Mouse (Mus musculus): ENCODE data around the gene Cdh22. TPM values are rescaled to one million over a fixed set of nuclear protein-coding genes. Genes with fewer than 3 reads are reported as not detected.
A peak's percentile ranks its signal among the peaks of the same experiment; 100 is the strongest.

Cdh22 gene
- polyA plus RNA-seq, 1 experiment from 2014 or later, result 0.90 TPM

DNA sequence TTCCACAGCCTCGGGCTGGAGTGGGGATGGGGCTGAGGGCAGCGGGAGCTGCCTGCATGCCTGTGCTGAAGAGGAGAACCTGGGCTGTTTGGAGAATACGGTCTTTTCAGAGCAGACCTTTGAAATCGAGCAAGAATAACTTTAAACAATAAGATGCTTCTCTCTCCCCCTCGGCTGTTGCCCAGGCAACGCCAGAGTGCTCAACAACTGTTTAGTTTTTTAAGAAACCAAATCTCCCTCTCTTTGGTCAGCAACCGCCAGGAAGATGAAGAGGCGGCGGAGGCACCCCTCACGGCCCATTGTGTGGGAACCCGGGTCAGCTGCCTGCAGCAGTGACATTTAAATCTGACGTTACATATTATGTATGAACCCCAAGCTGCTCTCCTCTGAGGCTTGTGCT, 32.1 kb upstream of the Cdh22 start:
- ATAC-seq (ENCODE audit: insufficient number of reproducible peaks, insufficient read depth, low FRiP score, low TSS enrichment, low read depth), result no peak
- WGBS, result 29% methylated on average over 12 of the region's 12 CpGs

DNA sequence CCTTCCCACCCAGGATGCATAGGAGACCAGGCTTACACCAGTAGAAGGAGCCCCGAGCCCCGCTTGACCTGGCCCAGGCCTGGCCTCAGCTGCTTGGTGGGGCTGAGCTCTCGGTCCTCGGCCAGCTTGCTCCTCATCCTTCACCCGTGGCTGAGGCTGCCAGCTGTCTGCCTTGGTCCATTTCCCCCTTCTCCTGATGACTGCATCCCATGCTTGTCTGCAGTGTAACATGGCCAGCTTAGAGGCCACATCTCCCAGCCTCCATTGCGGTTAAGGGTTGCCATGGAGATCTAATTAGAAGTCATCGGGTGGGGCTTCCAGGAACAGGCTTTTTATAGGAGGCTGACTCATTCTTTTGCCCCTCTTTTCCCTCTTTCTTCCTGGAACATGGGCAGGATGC, 29.2 kb upstream of the Cdh22 start:
- peaks cover 77% of the 10 kb centered on the region for H3K27me3 ChIP-seq
- no peak overlapping the region for H3K4me2 ChIP-seq
- H3K9me3 ChIP-seq, result no peaks in the 10 kb centered on the region
- H3K4me1 ChIP-seq (replicated peaks), result peaks cover 7% of the 10 kb centered on the region; the same call in 1 of the 2 replicates
- no peak overlapping the region for H3K27ac ChIP-seq
- H3K9ac ChIP-seq (replicated peaks), result no peak overlapping the region
- no peak overlapping the region for H3K4me3 ChIP-seq (replicated peaks)
- ATAC-seq (ENCODE audit: insufficient number of reproducible peaks, insufficient read depth, low FRiP score, low TSS enrichment, low read depth), result no peak
- no peaks in the 10 kb centered on the region for H3K36me3 ChIP-seq
- WGBS, result 55% methylated on average over 7 of the region's 7 CpGs

More for the DNA sequence above, 32.1 kb upstream of the Cdh22 start:
- Histone ChIP-seq H3K9ac (replicated peaks) (no peak overlapping the region), H3K27ac (no peak overlapping the region), H3K4me3 (replicated peaks) (no peak overlapping the region), H3K36me3 (no peaks in the 10 kb centered on the region), H3K27me3 (peaks cover 68% of the 10 kb centered on the region), H3K4me1 (replicated peaks) (peaks cover 16% of the 10 kb centered on the region), H3K4me2 (no peak overlapping the region), H3K9me3 (no peaks in the 10 kb centered on the region)

DNA sequence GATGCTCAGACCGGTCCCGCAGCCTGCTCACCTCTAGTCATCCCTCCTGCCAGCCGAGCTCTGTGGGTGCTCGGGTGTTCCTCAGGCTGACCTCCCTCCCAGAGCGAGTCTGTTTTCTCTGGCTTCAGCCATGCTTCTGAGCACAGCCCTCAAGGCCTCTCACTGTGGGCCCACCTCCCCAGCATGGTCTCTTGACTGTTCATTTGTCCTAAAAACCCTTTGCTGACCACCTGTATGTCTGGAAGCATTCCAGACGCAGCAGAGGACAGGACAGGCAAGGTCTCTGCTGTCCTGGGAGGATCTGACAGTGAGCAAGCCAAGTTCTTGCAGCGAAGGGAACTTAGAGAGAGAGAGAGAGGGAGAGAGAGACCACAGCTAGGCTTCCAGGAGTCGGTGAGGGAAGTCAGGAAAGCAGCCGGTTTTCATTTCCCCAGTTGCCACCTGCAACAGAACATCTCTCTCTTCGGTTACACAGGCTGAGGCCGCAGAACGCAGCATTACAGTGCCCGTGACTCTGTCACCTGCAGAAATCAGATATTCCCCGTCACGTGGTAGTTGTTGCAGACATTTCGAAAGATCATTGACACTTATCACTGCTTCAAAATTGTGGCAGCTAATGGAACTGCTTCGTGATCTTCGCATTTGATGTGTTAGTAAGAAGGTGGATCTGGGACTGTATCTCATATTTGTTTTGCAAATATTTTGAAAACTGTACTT, 27.8 kb upstream of the Cdh22 start:
- ATAC-seq (ENCODE audit: insufficient number of reproducible peaks, insufficient read depth, low FRiP score, low TSS enrichment, low read depth), result no peak
- no peak overlapping the region for H3K4me2 ChIP-seq
- H3K27me3 ChIP-seq, result peaks cover 80% of the 10 kb centered on the region
- H3K36me3 ChIP-seq, result no peaks in the 10 kb centered on the region
- H3K27ac ChIP-seq, result no peak overlapping the region
- no peak overlapping the region for H3K9ac ChIP-seq (replicated peaks)
- 54% methylated on average over 18 of the region's 18 CpGs for WGBS
- H3K4me3 ChIP-seq (replicated peaks), result no peak overlapping the region
- peaks cover 7% of the 10 kb centered on the region; the same call in 1 of the 2 replicates for H3K4me1 ChIP-seq (replicated peaks)
- no peaks in the 10 kb centered on the region for H3K9me3 ChIP-seq

DNA sequence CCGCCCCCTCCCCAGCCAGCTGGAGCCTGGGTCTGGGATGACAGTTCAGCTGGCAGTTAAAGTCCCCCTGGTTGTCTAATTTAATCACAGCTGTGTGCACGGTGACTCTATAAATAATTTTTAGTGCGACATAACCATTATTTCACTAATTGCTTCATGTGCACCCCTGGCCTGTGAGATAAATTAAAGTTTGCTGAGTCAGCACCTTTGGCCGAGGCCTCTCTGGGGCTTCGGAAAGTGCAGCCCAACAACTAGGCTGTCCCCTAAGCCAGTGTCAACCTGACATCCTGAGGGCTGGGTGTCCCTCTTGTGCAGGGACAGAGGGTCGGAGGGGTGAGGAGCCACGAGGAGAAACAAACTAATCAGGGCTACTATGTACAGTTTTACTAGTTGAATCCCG, 25.2 kb upstream of the Cdh22 start:
- Histone ChIP-seq H3K27ac (no peak overlapping the region), H3K9ac (replicated peaks) (no peak overlapping the region; the same call in 1 of the 2 replicates), H3K9me3 (no peaks in the 10 kb centered on the region), H3K4me1 (replicated peaks) (peaks cover 4% of the 10 kb centered on the region; the same call in 1 of the 2 replicates), H3K36me3 (no peaks in the 10 kb centered on the region), H3K4me3 (replicated peaks) (no peak overlapping the region), H3K27me3 (peaks cover 84% of the 10 kb centered on the region), H3K4me2 (no peak overlapping the region)
- no peak for ATAC-seq (ENCODE audit: insufficient number of reproducible peaks, insufficient read depth, low FRiP score, low TSS enrichment, low read depth)
- WGBS, result 68% methylated on average over 8 of the region's 8 CpGs

DNA sequence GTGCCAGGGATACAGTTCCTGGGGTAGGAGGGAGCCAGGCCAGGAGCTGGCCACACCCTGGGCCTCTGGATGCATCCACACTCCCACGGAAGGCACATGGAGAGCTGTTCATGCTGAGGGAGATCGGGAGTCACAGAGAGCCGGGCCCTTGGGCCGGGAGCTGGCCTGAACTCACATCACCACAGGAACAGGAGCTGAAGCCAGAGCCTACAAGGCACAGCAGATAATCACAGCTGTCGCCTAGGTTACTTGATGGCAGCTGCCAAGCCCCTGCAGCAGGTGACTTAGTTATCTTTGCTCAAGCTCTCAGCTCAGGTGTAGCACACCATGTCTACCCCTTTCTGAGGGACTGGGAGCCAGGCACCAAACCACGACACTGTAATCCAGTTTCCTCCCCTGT, 23.7 kb upstream of the Cdh22 start:
- Histone ChIP-seq H3K9me3 (no peaks in the 10 kb centered on the region), H3K27me3 (peaks cover 89% of the 10 kb centered on the region), H3K9ac (replicated peaks) (no peak overlapping the region), H3K4me2 (no peak overlapping the region), H3K4me1 (replicated peaks) (peaks cover 14% of the 10 kb centered on the region), H3K4me3 (replicated peaks) (no peak overlapping the region), H3K27ac (no peak overlapping the region), H3K36me3 (no peaks in the 10 kb centered on the region)
- no peak for ATAC-seq (ENCODE audit: insufficient number of reproducible peaks, insufficient read depth, low FRiP score, low TSS enrichment, low read depth)
- 80% methylated on average over 6 of the region's 6 CpGs for WGBS

DNA sequence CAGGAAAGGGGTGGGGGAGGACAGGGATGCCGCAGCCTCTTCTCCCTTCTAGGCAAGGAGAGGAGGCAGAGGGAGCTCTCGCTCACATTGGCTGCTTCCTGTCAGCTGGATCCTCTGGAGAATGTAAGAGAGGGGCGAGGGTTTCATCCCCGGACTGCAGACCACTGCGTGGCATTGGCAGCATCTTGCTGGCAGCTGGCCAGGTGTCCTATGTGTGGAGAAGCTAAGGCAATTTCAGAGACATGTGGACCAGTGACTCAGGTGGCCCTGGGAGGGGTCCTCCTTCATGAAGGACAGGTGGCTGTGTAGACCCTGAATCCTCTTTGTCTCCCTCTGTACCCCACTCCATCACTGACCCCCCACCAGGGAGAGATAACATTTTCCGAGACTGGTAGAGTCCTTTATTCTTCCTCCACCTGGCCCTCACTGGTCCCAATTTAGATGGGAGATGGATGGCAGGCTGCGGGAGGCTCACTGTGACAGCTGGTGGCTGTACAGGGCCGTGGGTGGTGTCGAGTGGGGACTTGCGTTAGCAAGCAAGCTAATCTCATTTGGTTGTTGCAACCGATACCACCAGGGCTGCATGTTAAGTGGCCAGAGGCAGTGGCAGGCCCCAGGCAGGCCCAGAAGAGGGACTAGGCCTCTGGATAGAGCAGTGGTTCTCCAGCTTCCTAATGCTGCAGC, 22.6 kb upstream of the Cdh22 start:
- ATAC-seq (ENCODE audit: insufficient number of reproducible peaks, insufficient read depth, low FRiP score, low TSS enrichment, low read depth), result no peak
- Histone ChIP-seq H3K36me3 (no peaks in the 10 kb centered on the region), H3K27ac (no peak overlapping the region), H3K4me1 (replicated peaks) (peaks cover 12% of the 10 kb centered on the region), H3K4me2 (no peak overlapping the region), H3K9ac (replicated peaks) (no peak overlapping the region), H3K4me3 (replicated peaks) (no peak overlapping the region), H3K27me3 (peaks cover 89% of the 10 kb centered on the region), H3K9me3 (no peaks in the 10 kb centered on the region)
- 50% methylated on average over 11 of the region's 11 CpGs for whole genome bisulfite sequencing

DNA sequence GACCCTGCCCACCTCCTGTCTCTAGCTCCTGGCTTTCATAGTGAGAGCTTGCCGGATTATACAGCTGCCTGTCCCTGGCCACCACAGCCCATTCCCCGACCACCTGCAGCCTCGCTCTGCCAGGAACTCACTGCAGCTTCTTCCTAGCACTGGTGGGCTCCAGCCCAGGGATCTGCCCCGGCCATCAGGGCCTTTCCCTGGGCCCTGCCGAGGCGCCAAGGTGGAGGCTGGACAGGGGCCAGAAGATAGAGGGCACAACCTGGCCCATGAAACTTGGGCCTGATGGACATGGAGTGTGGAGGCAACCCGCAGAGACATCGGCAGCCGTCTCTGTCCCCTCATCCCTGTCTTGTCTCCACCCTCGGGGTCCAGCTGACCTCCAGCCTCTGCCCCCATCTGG, 21.6 kb upstream of the Cdh22 start:
- no peaks in the 10 kb centered on the region for H3K36me3 ChIP-seq
- H3K9ac ChIP-seq (replicated peaks), result no peak overlapping the region
- H3K4me1 ChIP-seq (replicated peaks), result peaks cover 10% of the 10 kb centered on the region
- no peak overlapping the region for H3K4me2 ChIP-seq
- 58% methylated on average over 10 of the region's 10 CpGs for WGBS
- H3K9me3 ChIP-seq, result no peaks in the 10 kb centered on the region
- no peak overlapping the region for H3K27ac ChIP-seq
- H3K4me3 ChIP-seq (replicated peaks), result no peak overlapping the region
- peaks cover 87% of the 10 kb centered on the region for H3K27me3 ChIP-seq
- no peak for ATAC-seq (ENCODE audit: insufficient number of reproducible peaks, insufficient read depth, low FRiP score, low TSS enrichment, low read depth)

DNA sequence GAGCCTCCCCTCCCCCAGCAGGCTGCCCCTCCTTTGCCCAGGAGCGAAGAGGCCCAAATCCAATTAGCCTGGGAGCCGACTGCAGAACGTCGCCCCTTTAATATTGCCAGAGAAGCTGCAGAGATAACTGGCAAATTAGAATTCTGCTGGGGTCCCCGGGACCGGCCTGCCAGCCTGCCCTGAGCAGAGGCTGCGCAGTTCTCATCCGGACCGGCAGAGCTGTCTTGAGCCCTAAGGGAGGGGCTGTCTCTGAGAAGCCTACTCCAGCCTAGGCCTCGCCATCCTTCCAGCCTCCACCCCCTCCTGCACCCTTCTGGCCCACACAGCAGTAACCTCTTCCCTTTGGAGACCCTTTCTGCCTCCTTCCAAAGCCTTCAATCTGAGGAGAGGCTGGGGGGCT, 19.2 kb upstream of the Cdh22 start:
- Histone ChIP-seq H3K27ac (no peak overlapping the region), H3K4me2 (peak overlapping the region; percentile 13; the same call in 1 of the 2 replicates), H3K36me3 (no peaks in the 10 kb centered on the region), H3K27me3 (peaks cover 86% of the 10 kb centered on the region), H3K9ac (replicated peaks) (no peak overlapping the region; the same call in 1 of the 2 replicates), H3K4me1 (replicated peaks) (peaks cover 13% of the 10 kb centered on the region), H3K9me3 (no peaks in the 10 kb centered on the region), H3K4me3 (replicated peaks) (no peak overlapping the region)
- no peak for ATAC-seq (ENCODE audit: insufficient number of reproducible peaks, insufficient read depth, low FRiP score, low TSS enrichment, low read depth)
- WGBS, result 6% methylated on average over 10 of the region's 10 CpGs

DNA sequence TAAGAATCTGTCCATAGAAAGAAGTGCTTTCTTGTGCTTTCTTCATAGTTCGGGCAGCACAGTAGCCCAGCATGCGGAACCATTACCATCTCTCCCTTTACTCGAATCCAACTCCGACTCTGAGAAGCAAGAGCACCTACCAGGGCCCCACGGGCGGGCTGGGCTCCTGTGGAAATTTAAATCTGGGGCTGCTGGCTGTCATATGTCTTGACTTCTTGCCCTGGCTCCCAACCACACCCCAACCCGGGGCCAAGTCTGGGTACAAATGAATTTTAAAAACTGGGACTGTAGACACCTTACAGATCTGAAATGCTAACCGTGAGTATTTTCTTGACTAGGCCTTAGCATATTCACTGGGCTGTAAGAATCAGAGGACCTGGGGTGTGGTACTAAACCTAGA, 18.6 kb upstream of the Cdh22 start:
- Histone ChIP-seq H3K9ac (replicated peaks) (no peak overlapping the region), H3K4me2 (no peak overlapping the region), H3K27me3 (peaks cover 85% of the 10 kb centered on the region), H3K27ac (no peak overlapping the region), H3K4me1 (replicated peaks) (peaks cover 13% of the 10 kb centered on the region), H3K36me3 (no peaks in the 10 kb centered on the region), H3K4me3 (replicated peaks) (no peak overlapping the region), H3K9me3 (no peaks in the 10 kb centered on the region)
- 73% methylated on average over 8 of the region's 8 CpGs for WGBS
- ATAC-seq (ENCODE audit: insufficient number of reproducible peaks, insufficient read depth, low FRiP score, low TSS enrichment, low read depth), result no peak

DNA sequence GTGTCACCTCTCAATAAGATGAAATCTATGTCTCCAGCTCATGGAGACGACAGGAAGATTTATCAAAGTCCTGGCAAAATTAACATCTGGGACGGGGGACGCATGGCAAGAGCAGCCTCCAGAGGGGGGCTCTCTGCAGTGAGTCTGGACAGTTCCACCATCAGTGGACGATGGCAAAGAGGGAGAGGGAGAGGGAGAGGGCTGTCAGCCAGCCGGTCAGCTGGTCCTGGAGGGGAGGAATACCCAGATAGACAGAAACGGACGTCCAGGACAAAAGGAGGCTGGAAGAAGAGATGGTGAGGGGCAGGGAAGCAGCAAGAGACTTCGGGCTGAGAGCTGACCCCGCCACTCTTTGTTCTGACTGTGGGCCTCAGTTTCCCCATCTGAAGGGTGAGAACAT, 18.1 kb upstream of the Cdh22 start:
- peaks cover 85% of the 10 kb centered on the region for H3K27me3 ChIP-seq

DNA sequence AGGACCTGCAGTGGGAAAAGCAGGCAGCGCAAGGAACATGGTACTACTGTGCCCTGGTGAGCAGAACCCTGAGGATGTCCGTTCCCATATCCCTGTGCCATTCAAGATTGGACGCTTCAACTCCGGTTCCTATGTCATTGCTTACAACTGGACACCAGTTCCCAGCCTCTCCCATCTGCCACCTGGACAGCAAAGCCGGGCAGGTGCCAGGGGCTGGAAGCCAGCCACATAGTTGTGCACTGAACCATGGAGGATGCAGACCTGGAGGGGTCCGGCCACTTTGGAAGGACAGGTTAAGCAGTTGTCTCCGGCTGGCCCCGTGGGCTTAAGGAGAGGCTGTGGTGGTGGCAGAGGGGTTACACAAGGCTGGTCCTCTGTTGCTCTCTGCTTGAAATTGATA, 17.7 kb upstream of the Cdh22 start:
- Histone ChIP-seq H3K4me1 (replicated peaks) (peaks cover 13% of the 10 kb centered on the region), H3K9me3 (no peaks in the 10 kb centered on the region), H3K36me3 (no peaks in the 10 kb centered on the region), H3K27ac (no peak overlapping the region), H3K27me3 (peaks cover 86% of the 10 kb centered on the region), H3K4me3 (replicated peaks) (no peak overlapping the region), H3K9ac (replicated peaks) (no peak overlapping the region), H3K4me2 (no peak overlapping the region)
- WGBS, result 82% methylated on average over 8 of the region's 8 CpGs
- no peak for ATAC-seq (ENCODE audit: insufficient number of reproducible peaks, insufficient read depth, low FRiP score, low TSS enrichment, low read depth)

More for the DNA sequence above, 18.1 kb upstream of the Cdh22 start:
- ATAC-seq (ENCODE audit: insufficient number of reproducible peaks, insufficient read depth, low FRiP score, low TSS enrichment, low read depth), result no peak
- Histone ChIP-seq H3K4me3 (replicated peaks) (no peak overlapping the region), H3K4me1 (replicated peaks) (peaks cover 13% of the 10 kb centered on the region), H3K9ac (replicated peaks) (no peak overlapping the region), H3K4me2 (no peak overlapping the region), H3K27ac (no peak overlapping the region), H3K9me3 (no peaks in the 10 kb centered on the region), H3K36me3 (no peaks in the 10 kb centered on the region)
- 50% methylated on average over 9 of the region's 9 CpGs for WGBS

Measured in limb, embryonic 12.5 days (tissue).